Mouse (Mus musculus): ENCODE data around the gene Akna.

GRCm38 (mm10) chr4:63323275-63323815, 79.8 kb downstream of the Akna start:
- TF ChIP-seq CTCF (IDR thresholded peaks at IDR 0.05; ENCODE audit: low read depth) (no peak), EP300 (IDR thresholded peaks at IDR 0.05; ENCODE audit: low read depth) (no peak)

Measured in liver, postnatal 0 days (tissue).